Mouse (Mus musculus): ENCODE data around the gene Pon1.
"Not testable (repeated sequence)": the region's sequence is repeated elsewhere in the genome, so short reads cannot be mapped to it uniquely, and the experiment has no call there.

Pon1 gene

DNA sequence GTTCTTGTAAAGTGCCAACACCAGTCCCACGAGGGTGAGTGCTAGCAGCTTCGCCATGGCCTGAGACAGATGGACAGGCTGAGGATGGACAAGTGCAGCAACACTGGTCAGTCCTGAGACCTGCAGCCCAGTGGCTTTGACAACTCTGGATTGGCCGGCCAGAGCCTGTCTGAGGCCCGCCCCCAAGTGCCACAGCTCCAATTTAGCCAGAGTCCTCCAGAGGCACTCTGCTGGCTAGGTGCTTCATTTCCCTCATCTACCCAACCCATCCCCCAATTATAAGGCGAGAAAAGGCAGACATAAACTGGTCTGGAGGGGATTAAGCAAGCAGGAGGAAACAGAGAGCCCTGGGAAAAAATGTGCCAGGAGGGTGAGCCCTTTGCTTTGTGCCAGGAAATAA, at the start of gene Pon1:
Gene Pon1, minus strand, starts transcription at position 254 of the 400 bp plus-strand sequence.
- DNase-seq (ENCODE audit: extremely low spot score, low read depth, low spot score): no peak

DNA sequence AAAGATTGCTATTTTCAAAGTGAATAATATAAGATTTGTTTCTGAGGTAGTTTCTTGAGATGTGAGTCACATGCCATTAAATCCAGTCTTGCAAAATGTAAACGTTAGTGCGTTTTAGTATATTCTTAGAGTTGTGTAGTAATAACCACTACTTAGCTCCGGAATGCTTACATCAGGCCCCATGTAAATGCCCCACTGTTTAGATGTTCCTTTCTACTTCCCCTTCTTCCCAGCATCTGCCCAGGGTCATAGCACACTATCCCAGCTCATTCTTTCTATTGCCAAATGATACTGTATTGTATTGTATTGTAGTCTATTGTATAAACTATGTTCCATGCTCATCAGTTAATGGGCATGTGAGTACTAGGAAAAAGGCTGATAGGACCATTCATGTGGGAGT, 45.1 kb upstream of the Pon1 start:
- no peak for DNase-seq (ENCODE audit: extremely low spot score, low read depth, low spot score)

DNA sequence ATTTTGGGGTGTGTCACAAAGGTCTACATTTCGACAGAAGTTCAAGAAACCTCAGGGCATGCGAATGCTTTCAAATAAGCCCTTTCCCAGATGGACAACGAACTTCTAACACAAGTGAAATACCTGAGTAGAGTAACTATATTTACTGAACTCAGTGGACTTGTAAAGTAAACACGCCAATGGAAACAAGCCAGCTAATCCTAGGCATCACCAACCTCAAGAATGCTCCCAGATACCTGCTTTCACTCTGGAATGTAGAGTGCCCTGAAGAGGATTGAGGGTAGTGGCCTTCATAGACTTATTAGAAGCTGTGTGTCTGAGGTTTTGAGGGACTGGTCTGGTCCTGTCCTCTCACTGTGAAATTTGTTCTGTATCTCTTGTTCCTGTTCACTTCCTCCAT, 43.8 kb upstream of the Pon1 start:
- no peak for DNase-seq (ENCODE audit: extremely low spot score, low read depth, low spot score)

DNA sequence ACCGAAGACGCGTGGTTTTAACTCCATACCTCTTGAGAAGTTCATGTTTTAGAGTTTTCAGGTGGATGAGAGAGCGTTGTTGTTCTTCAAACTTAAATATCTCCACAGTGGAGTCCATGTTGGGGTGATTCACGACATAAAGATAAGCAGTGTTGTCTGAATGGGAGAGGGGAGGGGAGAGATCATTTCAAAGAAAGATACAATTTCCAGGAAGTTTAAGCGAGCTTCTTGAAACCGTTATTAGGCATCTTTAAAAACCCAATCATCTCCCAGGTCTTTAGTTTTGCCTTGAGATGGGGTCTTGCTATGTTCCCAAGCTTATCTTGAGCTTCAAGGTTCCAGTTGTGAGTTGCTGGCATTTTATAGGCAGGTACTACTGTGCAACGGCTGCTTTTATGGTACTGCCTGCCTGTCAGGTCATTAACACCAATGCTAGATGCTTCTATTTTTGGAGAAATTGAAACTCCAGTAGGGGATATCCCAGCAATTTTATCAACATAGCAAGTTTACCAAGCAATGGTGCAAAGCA, 43.2 kb upstream of the Pon1 start:
- DNase-seq (ENCODE audit: extremely low spot score, low read depth, low spot score): no peak

DNA sequence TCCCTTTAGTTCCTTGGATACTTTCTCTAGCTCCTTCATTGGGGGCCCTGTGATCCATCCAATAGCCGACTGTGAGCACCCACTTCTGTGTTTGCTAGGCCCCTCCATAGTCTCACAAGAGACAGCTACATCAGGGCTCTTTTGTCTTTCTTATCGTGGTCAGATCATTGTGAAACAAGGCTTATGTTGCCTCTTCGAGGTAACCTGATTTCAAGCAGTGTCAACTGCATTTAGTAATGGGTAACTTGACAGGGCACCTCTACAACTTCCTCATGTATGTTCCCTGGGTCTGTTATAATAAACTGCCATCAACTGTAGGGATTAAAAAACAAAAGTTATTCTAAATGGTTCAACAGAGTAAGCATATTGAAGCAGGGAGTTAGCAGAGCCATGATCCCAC, 40.8 kb upstream of the Pon1 start:
- no peak for DNase-seq (ENCODE audit: extremely low spot score, low read depth, low spot score)

DNA sequence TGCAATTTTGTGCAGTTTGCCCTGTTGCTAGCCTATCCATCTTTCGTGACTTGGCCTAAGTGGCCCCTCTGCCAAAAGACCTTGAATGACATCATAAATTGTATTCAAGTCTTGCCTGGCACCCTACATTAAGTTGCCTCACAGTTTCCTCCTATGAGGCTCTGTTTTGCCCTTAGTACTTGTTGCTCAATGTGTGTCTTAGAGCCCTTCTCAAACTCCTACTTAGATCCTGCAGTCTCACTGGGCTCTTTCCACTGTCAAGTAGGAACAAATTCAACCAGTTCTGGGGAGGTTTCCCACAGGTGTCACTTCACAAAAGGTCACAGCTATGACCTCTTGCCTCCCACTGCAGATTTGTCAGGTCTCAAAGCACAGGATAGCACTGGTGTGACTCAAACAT, 40.1 kb upstream of the Pon1 start:
- DNase-seq (ENCODE audit: extremely low spot score, low read depth, low spot score): no peak

DNA sequence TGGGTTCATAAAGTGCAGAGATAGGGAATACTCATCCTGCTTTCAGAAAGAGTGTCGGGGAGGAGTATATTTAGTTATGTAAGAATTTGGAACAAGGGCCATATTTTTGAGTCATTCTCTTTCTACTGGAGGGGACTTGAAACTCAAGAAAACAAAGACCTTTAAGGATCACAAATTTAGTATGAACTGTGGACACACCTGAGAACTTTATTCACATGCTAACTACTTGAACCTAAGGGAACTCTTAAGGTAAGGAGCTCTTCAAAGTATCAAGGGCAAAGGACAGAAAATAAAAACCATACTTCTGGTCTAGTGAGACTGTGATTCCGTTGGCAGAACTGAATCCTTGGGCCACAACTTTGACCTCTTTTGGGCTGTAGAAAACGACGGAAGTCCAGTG, 38.3 kb upstream of the Pon1 start:
- DNase-seq (ENCODE audit: extremely low spot score, low read depth, low spot score): no peak

DNA sequence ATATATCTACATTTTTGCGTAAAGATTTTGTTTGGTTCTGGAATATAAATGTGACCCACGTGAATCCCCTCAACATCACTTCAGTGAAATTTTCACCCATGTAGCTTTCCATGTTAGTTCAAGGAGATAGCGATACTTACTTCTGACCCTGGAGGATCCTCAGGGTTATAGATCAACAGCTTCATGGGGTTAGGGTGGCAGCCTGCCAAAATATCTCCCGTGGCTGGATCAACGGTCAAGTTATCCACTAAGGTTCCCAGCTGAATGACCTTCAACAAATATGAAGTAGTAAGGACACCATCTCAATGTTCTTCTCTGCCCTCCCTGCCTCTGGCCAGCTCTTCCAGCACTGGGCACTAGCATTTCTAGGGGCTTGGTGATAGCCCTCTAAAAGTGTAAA, 36.5 kb upstream of the Pon1 start:
- DNase-seq (ENCODE audit: extremely low spot score, low read depth, low spot score): no peak

DNA sequence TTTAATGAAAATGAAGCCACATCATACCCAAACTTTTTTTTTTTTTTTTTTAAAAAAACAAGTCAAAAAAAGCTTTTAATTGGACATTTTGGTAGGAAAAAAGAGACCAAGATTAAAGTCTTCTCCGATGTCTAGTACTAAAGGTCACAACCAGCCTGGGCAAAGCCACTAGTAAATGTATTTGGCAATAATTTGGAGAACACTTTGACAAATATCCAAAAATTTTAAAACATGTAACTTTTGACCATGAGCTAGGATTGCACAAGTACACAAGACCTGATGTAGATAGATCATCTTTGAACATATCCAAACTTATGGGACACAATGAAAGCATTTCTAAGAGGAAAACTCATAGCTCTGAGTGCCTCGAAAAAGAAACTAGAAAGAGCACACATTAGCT, 29.8 kb upstream of the Pon1 start:
- DNase-seq (ENCODE audit: extremely low spot score, low read depth, low spot score): not testable (repeated sequence)

DNA sequence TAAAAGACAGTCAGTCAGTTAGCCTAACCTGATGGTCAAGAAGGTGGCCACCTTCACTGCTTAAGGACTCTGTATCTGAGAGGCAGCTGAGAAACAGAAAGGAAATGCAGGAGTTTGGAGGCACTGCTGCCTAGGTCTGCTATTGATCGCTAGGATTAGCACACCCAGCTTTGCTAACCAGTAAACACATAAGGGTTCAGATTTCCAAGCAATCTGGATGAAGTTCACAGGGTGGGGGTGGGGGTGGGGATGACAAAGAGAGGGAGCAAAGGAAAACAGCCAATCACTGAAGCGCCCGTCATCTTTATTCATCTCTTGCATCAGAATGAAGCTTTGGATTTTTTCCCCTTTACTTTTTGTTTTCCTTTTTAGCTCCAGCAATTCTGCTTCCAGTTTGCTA, 28.3 kb upstream of the Pon1 start:
- no peak for DNase-seq (ENCODE audit: extremely low spot score, low read depth, low spot score)

DNA sequence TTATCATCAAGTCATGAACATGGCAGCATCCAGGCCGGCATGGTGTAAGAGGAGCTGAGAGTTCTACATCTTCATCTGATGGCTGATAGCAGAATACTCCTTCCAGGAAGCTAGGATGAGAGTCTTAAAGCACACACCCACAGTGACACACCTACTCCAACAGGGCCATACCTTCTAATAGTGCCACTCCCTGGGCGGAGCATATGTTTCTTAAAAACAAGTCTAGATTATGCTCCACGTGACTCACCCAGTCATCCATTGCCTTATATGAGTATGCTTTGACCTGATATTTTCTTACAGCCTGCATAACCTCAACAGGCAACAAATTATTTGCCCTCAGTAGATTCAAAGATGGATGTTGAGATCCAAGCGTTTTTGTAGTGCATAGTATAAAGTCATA, 24.4 kb upstream of the Pon1 start:
- DNase-seq (ENCODE audit: extremely low spot score, low read depth, low spot score): no peak

DNA sequence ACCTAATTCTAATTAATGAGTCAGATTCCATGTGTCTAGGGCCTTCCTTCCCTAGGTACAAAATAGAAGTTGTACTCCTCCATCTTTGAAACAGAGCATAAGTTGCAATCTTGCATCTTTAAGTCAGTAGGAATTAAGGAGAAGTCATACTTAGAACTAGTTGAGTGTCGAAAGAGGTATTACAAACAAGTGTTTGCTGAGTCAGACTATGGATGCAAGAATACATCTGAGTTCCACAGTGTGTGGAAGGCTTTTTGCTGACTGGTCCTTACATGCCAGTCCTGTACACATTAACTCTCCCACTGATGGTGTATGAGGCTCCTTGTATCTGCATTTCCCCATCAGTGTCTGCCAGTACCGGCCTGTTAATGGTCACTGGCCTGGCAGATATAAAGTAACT, 14.1 kb upstream of the Pon1 start:
- no peak for DNase-seq (ENCODE audit: extremely low spot score, low read depth, low spot score)

DNA sequence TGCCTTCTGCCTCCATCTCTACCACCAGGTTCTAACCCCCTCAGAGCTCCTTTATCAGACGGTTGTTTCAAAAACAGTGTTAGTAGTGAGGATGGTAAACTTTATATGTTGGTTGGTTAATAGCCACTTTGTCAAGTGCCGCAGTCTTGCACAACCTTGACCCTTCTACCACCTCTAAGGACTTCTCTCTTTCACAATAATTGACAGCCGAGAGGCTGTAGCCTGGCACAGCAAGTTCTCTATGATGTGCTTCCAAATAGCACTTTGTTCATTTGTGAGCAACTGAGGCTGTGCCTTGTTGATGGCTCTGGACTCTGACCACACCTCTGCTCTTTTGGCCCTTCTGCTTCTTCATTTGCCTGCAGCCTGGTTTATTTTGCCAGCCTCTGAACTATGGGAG, 6.2 kb upstream of the Pon1 start:
- DNase-seq (ENCODE audit: extremely low spot score, low read depth, low spot score): no peak

DNA sequence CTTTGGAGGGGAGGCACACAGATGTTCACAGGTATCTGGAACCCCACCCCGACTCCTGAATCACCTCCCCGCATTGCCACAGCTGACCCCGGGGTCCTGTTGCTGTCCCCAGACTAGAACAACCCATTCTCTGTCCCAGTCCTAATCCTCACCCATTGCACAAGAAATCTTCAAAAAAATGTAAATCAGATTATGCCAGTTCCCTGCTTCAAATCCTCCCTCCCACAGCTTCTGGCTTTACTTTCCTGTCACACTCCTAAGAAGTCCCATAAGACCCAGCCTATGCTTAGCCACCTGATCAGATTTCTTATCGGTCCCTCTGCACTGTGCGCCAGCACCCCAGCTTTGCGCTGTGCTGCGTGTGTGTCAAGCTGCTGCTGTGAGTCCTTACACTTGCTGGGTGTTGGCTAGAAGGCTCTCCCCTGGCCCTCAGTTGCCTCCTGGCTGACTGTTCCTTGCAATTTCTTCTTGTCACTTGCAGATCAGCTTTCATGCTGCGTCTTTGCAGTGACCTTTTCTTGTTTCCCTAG, 5.7 kb upstream of the Pon1 start:
- DNase-seq (ENCODE audit: extremely low spot score, low read depth, low spot score): no peak

DNA sequence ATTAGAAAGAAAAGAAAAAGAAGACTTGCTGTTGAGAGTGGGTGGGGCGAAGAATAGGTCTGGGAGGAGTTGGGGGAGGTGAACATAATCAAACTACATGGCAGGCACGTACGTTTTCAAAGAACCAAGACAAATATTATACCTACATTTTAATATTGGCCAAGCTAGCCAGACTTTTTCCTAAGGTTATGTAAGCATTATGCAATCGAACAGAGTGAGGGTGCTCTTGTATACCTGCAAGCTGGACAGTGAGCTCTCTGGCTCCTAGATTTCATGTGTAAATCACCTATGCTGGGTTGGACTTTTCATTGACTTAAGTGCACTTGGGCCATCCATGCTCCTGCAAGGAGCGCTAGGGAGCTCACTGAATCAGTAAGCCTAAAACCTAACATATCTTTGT, 4.8 kb upstream of the Pon1 start:
- no peak for DNase-seq (ENCODE audit: extremely low spot score, low read depth, low spot score)

DNA sequence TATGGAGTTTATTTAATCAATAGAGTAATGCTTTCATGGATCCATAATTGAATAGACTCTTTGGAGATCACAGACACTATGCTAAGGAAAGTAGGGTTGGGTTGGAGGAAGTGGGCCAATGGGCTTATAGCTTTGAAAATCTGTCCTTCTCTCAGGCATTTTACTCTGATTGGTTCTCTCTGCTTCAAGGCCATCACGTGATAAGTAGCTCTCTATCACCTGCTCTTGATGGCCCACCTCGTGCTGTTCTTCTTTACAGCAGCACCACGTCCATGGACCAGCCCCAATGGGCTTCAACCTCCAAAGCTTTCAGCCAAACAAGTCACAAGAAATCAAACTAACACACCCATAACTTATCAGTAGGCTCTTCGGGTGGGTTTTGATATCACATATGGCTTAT, 3.0 kb downstream of the Pon1 start:
- no peak for DNase-seq (ENCODE audit: extremely low spot score, low read depth, low spot score)

DNA sequence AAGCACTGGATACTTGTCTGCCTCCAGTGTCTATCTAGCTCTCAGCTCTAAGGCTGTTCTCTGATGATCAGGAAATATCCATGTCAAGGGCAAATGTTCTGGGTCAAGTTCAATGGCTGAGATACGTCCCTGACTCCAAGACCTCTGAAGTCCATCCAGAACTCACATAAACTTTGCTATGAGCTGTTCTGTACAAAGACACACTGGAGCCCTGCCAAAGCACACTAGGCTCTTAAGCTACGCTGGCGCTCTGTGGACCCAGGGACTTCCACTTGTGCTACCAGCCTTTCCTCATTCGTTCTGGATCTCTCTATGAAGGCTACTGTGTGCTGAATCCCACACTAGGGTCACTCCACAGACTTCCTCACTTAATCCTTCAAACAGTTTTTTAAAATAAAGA, 4.2 kb downstream of the Pon1 start:
- DNase-seq (ENCODE audit: extremely low spot score, low read depth, low spot score): no peak

DNA sequence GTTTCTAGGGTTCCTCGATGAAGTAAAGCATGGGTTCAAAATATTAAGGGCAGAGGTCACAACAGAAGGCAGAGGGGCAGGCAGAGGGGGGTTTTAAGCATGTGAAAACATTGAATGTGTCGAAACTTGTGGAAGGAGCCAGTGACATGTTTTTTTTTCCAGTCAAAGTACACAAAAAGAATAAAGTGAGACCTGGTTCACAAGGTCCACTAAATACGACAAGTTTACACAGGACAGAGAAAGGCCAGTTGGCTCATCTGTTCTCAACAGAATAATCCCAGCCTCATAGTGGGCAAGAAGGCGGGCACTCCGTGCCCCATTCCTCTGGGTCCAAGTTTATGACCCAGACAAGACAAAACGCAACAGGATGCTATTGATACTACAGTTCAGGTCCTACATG, 4.8 kb downstream of the Pon1 start:
- DNase-seq (ENCODE audit: extremely low spot score, low read depth, low spot score): no peak

DNA sequence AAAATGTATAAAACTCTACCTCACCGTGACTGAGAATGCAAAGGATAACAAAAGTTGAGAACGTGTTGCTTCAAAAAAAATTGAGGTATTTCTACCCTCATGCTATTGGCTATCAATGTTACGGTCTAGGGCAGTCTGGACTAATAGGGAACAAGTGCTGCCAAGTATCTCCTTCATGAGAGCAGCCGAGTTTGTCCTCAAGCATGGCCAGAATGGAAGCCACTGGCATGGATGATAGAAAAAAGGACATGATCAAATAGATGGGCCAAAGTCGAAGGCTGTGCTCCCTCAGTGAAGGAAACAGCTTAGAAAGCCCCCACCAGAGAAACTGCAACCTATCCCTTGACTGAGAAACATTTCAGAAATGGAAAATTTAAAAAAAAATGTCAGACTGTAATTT, 5.7 kb downstream of the Pon1 start:
- no peak for DNase-seq (ENCODE audit: extremely low spot score, low read depth, low spot score)

DNA sequence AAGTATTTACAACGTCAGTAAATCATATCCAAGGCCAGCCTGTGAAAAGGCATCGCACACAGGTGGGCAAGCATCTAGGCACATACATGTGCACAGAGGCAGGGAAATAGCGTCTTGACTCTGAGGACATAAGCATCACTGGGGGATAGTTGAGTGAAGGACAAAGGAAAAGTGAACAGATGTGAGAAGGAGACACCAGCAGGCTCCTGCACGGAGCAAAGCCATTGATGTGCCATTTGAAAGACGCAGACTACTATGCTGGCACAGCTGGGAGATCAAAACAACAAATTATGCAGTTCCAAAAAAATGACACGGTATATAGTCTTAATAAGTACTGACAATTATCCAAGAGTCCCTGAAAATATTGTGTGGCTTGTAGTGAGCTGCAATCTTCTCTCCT, 6.2 kb downstream of the Pon1 start:
- DNase-seq (ENCODE audit: extremely low spot score, low read depth, low spot score): no peak

DNA sequence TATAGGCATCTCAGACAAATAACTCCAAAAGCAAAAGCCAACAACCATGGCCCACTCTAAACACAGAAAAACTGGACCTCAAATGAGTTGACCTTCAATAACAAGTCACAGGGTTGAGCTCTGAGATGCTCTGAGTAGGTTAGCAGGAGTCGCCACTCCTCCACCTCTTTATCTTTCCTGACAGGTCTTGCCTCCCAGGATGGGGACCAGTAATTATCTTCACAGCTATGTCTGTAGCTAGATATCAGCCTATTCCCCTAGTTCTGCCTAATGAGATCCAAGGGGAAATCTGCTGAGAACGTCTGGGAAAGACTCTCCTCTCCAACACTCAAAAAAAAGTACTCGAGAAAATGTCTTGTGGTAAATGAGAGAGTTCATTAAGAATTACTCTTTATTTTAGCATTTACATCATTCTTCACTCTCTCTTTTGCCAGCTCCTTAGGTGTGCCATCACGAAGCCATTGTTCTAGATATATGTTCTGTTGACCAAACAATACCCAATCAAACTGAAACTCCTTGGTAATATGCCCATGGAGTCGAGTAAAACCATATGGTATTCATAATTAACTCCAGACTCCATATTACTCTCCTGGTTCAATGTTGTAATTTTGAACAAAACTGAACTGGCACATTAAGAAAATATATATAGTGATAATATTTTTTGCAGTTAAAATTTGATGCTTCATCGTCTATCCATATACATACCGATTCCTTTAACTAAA, 7.4 kb downstream of the Pon1 start:
- DNase-seq (ENCODE audit: extremely low spot score, low read depth, low spot score): no peak

DNA sequence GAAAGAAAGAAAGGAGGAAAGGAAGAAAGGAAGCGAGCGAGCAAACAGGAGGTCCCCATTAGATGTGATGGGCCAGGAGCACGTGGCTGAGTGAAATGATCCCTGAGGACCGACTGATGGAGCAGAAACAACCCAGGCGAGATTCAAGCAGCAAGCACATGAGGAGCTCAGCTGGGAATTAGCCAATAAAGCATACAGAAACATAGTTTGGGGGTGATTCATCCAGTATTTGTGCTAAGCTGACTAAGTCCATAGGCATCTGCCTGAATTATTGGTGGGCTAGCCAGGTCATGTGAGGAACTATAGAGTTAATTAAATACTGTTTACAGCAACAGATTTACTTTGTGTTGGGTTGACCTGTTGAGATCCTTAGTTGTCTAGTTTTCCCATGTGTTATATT, 13.1 kb downstream of the Pon1 start:
- DNase-seq (ENCODE audit: extremely low spot score, low read depth, low spot score): no peak

DNA sequence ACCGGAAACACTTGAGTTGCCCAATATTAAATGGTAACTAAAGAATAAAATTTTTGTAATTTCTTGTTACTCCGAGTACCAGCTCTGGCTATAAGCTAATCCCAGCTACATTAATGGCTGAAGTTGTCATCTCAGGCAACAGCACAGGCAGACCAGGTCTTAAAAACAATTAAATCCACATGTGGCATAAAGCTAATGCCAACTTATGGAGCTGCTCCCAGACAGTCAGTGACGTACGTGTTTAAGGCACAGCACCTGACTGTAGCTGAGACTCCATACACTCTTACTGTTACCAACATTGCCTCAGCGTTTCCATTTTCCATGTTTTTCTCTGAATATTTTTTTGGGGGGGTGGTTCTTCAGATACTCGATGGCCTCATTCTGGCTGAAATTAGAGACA, 14.6 kb downstream of the Pon1 start:
- peak; percentile 57 for DNase-seq (ENCODE audit: extremely low spot score, low read depth, low spot score)

Data from hindlimb bud, embryonic 11.5 days (tissue).